Mouse (Mus musculus): ENCODE results near the gene Tgfbr1.

DNA sequence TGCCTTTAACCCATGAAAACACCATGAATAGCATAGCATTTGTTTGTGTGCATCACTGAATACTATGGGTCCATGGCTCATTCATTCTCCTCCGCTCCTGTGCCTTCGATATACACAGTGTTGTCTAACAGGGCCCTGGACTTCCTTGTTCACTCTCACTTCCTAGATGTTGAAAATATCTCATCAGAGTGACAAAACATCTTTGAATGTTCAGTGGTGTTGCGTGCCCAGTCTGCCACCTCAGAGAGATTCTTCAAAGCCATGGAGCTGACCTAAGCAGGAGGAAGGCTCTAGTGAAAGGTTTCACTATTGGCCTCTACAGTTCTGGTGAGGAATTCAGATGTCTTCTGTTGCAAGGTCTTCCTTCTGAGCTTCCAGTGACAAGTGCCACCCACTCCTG is 19.5 kb upstream of the Tgfbr1 start:
- TF ChIP-seq POLR2A (IDR thresholded peaks at IDR 0.05; ENCODE audit: low read depth, low read length), result no peak
- TF ChIP-seq CTCF (IDR thresholded peaks at IDR 0.05; ENCODE audit: extremely low read depth, insufficient read depth, insufficient read length, insufficient replicate concordance), result no peak

Measured in spleen, adult 2 months (tissue).